Mouse (Mus musculus) gastrocnemius, adult 2 months (tissue): ENCODE measurements around the gene Rftn2. TPM values are rescaled to one million over a fixed set of nuclear protein-coding genes. Genes with fewer than 3 reads are reported as not detected.
"Not testable (repeated sequence)": the region's sequence is repeated elsewhere in the genome, so short reads cannot be mapped to it uniquely, and the experiment has no call there.

Experiments used
- DNase-seq: peaks from one replicate; pipeline ENCODE4 v3.0.0; 2022
- H3K27ac ChIP-seq: fragments of 200-600 bp; 2 replicates; pipeline ENCODE4 v1.8.1; 2022; ENCODE audit warnings: mild to moderate bottlenecking
- H3K4me3 ChIP-seq: fragments of 200-600 bp; 2 replicates; pipeline ENCODE4 v1.8.1; 2022; ENCODE audit warnings: mild to moderate bottlenecking, moderate library complexity
- CTCF ChIP-seq: fragments of 200-600 bp; IDR thresholded peaks from 2 replicates; pipeline ENCODE4 v1.8.1; 2022; ENCODE audit warnings: antibody characterized with exemption, mild to moderate bottlenecking, moderate library complexity
- intact Hi-C: fragments of 180-260 bp; cut with DNase I; formaldehyde crosslinking; loops from one replicate; pipeline ENCODE4 v1.15.1; 2025
- total RNA-seq, 2 experiments: library from RNA; stranded (reverse); gene quantifications; 2 replicates each; pipeline ENCODE4 v1.2.3; 2021

Rftn2 gene
- total RNA-seq, 2 experiments from 2014 or later = 3.3 to 4.9 TPM

GRCm38 (mm10) chr1:55158821-55159220 is 67.8 kb downstream of the Rftn2 start:
- no peak overlapping the region for H3K27ac ChIP-seq
- no peak overlapping the region for H3K4me3 ChIP-seq
- intact Hi-C loops = no loop called here
- no peak for TF ChIP-seq CTCF
- DNase-seq = no peak

- no peak overlapping the region for H3K27ac ChIP-seq
- DNase-seq = no peak
- intact Hi-C loops = no loop called here
- TF ChIP-seq CTCF = no peak
- H3K4me3 ChIP-seq = no peak overlapping the region
Observed at GRCm38 (mm10) chr1:55158211-55158610, 68.4 kb downstream of the Rftn2 start.

- DNase-seq = no peak
- TF ChIP-seq CTCF = no peak
- intact Hi-C loops = no loop called here
Observed at GRCm38 (mm10) chr1:55157329-55157728, 69.3 kb downstream of the Rftn2 start.

GRCm38 (mm10) chr1:55145556-55145955 is 81.0 kb downstream of the Rftn2 start:
- H3K27ac ChIP-seq = no peak overlapping the region

More at GRCm38 (mm10) chr1:55157329-55157728, 69.3 kb downstream of the Rftn2 start:
- H3K4me3 ChIP-seq = no peak overlapping the region
- H3K27ac ChIP-seq = no peak overlapping the region

GRCm38 (mm10) chr1:55144338-55144737 is 82.2 kb downstream of the Rftn2 start:
- no peak for DNase-seq
- TF ChIP-seq CTCF = no peak
- no peak overlapping the region for H3K27ac ChIP-seq
- H3K4me3 ChIP-seq = no peak overlapping the region
- intact Hi-C loops = no loop called here

More at GRCm38 (mm10) chr1:55145556-55145955, 81.0 kb downstream of the Rftn2 start:
- no peak overlapping the region for H3K4me3 ChIP-seq
- intact Hi-C loops = no loop called here
- no peak for TF ChIP-seq CTCF
- no peak for DNase-seq

GRCm38 (mm10) chr1:55135846-55136245 is 90.7 kb downstream of the Rftn2 start:
- DNase-seq = no peak
- intact Hi-C loops = no loop called here
- no peak overlapping the region for H3K27ac ChIP-seq
- no peak overlapping the region for H3K4me3 ChIP-seq
- TF ChIP-seq CTCF = no peak

GRCm38 (mm10) chr1:55134301-55134700 is 92.3 kb downstream of the Rftn2 start:
- TF ChIP-seq CTCF = no peak
- DNase-seq = no peak
- intact Hi-C loops = loop anchor here (5.0 kb wide), 1 partner anchor 103 kb away; the partner anchor contains the start of gene Mars2
- no peak overlapping the region for H3K4me3 ChIP-seq
- H3K27ac ChIP-seq = no peak overlapping the region

- Histone ChIP-seq H3K4me3 (peak overlapping the region; percentile 28), H3K27ac (peak overlapping the region; percentile 99; the same call in 1 of the 2 replicates)
- intact Hi-C loops = loop anchor here (5.0 kb wide), 1 partner anchor 104 kb away; the partner anchor contains the start of gene Mars2
- no peak for DNase-seq
- TF ChIP-seq CTCF = no peak
Observed at GRCm38 (mm10) chr1:55133173-55133572, 93.4 kb downstream of the Rftn2 start.

- DNase-seq = no peak
- peak overlapping the region; percentile 93 for H3K4me3 ChIP-seq
- peak overlapping the region; percentile 99 for H3K27ac ChIP-seq
- TF ChIP-seq CTCF = no peak
- intact Hi-C loops = loop anchor here (5.0 kb wide), 1 partner anchor 105 kb away; the partner anchor contains the start of gene Mars2
Observed at GRCm38 (mm10) chr1:55132308-55132707, 94.3 kb downstream of the Rftn2 start.

GRCm38 (mm10) chr1:55131424-55132014 is 95.1 kb downstream of the Rftn2 start:
- Histone ChIP-seq H3K27ac (peak overlapping the region; percentile 99), H3K4me3 (peak overlapping the region; percentile 93)
- no peak for TF ChIP-seq CTCF
- intact Hi-C loops = loop anchor here (1.0 to 5.0 kb wide), 3 partner anchors 43 to 106 kb away; partner anchors contain the start of genes Hspd1, Hspe1, Mars2 and Sf3b1
- DNase-seq = no peak

- peak within 1 kb of the TSS; percentile 99 for H3K27ac ChIP-seq
- H3K4me3 ChIP-seq = peak within 1 kb of the TSS; percentile 93
- TF ChIP-seq CTCF = no peak
- DNase-seq = peak; percentile 97
- intact Hi-C loops = loop anchor here (1.0 to 5.0 kb wide), 3 partner anchors 43 to 106 kb away; partner anchors contain the start of genes Hspd1, Hspe1, Mars2 and Sf3b1
Observed at GRCm38 (mm10) chr1:55130943-55131401, 95.6 kb downstream of the Rftn2 start, which contains the start of gene Mob4. Gene Mob4 (plus strand): TSS chr1:55131231.

GRCm38 (mm10) chr1:55130190-55130916 is 96.2 kb downstream of the Rftn2 start:
- no peak for DNase-seq

GRCm38 (mm10) chr1:55129716-55130115 is 96.9 kb downstream of the Rftn2 start:
- no peak for DNase-seq
- peak overlapping the region; percentile 99; the same call in 1 of the 2 replicates for H3K27ac ChIP-seq
- no peak for TF ChIP-seq CTCF

More at GRCm38 (mm10) chr1:55130190-55130916, 96.2 kb downstream of the Rftn2 start:
- intact Hi-C loops = loop anchor here (5.0 kb wide), 1 partner anchor 107 kb away; the partner anchor contains the start of gene Mars2
- no peak for TF ChIP-seq CTCF
- Histone ChIP-seq H3K4me3 (peak overlapping the region; percentile 93), H3K27ac (peak overlapping the region; percentile 99)

GRCm38 (mm10) chr1:55124136-55124535 is 102.4 kb downstream of the Rftn2 start:
- H3K27ac ChIP-seq, DNase-seq, H3K4me3 ChIP-seq, intact Hi-C loops: not testable (repeated sequence)

More at GRCm38 (mm10) chr1:55129716-55130115, 96.9 kb downstream of the Rftn2 start:
- intact Hi-C loops = loop anchor here (5.0 kb wide), 1 partner anchor 108 kb away; the partner anchor contains the start of gene Mars2
- H3K4me3 ChIP-seq = no peak overlapping the region
